Mouse (Mus musculus) spleen, adult 2 months (tissue): Measurements from ENCODE around the gene Mier3.

ENCODE experiments used
- CTCF ChIP-seq: fragments of 200-500 bp; IDR thresholded peaks from 2 replicates; pipeline ENCODE4 v1.5.1; 2011; ENCODE audit warnings: mild to moderate bottlenecking, inconsistent platforms; ENCODE audit not compliant: insufficient read depth, insufficient read length, insufficient replicate concordance; ENCODE audit errors: extremely low read depth
- POLR2A ChIP-seq: fragments of 200-500 bp; IDR thresholded peaks from 2 replicates; pipeline ENCODE4 v1.6.1; 2011; ENCODE audit warnings: low read depth, low read length, inconsistent platforms

DNA sequence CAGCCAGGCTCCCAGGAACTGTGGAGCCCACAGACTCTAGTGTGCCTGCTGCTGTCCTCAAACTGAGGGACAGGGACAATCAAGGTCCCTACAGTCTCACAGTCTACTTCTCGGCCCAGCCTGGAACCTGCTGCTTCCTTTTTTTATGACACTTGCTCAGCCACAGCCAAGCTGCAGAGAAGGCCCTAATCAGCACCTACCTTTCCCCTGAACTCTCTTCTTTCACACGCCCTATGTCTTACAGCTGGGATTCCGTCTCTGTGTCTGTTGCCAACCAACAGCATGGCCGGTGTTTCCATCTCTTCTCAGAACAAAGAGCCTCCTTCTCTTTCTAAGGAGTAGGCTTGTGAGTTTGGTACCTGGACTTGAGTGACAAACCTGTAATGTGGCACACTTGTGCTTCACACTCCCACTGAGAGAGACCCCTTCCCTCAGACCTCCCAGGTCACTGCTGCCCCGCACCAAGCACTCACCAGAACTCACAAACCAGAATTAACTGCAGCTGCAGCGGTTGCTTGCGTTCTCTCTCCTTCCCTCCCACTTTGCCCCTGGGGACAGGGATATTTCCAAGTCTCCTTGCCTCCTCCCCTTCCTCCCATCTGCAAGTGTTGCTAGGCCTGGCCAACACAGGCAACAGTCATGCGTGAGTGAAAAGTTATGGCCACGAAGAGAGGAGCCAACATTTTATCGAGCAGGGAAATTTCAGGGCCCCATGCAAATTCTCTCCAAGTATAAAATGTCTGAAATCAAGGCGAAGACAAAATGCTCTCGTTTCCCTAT lies 22.1 kb upstream of the Mier3 start:
- TF ChIP-seq POLR2A (no peak), CTCF (no peak)
